8 mouse cellular contexts compared by ENCODE assay signal in the genomic region with DNA sequence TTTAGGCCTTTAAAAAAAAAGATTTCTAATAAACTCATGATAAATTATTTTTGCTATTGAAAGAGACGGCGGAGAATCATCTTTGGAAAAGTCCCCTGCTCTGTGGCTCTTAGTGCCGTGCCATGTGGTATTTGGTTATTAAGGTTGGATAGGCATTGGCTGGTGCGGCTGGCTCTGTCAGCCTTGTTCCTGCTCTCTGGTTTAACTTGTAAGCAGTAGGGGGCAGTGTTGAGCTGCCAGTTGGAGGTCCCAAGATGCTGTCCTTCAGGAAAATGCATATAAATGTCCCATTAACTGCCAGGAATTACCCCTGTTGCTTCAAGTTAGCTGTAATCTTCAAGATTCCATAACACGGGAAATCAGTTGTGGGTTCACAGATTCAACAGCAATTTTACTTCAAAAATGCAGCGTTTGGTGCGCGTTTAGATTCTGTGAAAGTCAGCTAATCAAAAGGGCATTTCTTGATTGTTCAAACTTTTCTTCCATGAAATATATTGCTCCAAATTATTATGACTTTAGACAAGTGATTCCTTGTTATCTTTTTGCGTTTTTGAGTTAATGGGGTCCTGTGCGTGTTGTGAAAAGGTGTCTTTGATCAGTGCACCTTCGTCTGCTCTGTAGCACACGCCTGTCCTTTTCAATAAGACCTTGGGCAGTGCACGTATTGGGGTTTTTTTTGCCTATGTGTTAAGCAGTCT.
DNase-seq lines count a peak whose midpoint lies in the region; ATAC-seq and TF ChIP-seq lines count a peak whose summit lies in the region.

No protein-coding gene starts in this region.

- H3K36me3 ChIP-seq in ES-E14 (ENCODE audit: control insufficient read depth, insufficient read depth, low read length, poor library complexity, severe bottlenecking) = no peaks in the 10 kb centered on the region
- peaks cover 5% of the 10 kb centered on the region; the same call in 1 of the 2 replicates for H3K36me3 ChIP-seq in kidney, embryonic 16.5 days (ENCODE audit: insufficient read depth, low read length)
- no peaks in the 10 kb centered on the region for H3K36me3 ChIP-seq in liver, embryonic 11.5 days (ENCODE audit: control insufficient read depth, insufficient read depth, low read length)

- no peak overlapping the region for H3K27ac ChIP-seq in ES-E14 (ENCODE audit: insufficient read depth, low read depth, low read length, poor library complexity, severe bottlenecking)
- no peak overlapping the region for H3K27ac ChIP-seq in kidney, embryonic 16.5 days (ENCODE audit: low read length)
- H3K27ac ChIP-seq in liver, embryonic 11.5 days (ENCODE audit: low read depth, low read length) = no peak overlapping the region

- peak; percentile 88 for ATAC-seq in frontal cortex, adult (ENCODE audit: low TSS enrichment)
- ATAC-seq in kidney, embryonic 16.5 days (ENCODE audit: low FRiP score, low TSS enrichment) = peak; percentile 57; the same call in 1 of the 2 replicates
- ATAC-seq in liver, embryonic 11.5 days (replicated peaks; ENCODE audit: low FRiP score) = no peak
- ATAC-seq in inflammation-experienced regulatory T-cells, adult 6 months = no peak

- no peak overlapping the region for H3K4me2 ChIP-seq in kidney, embryonic 16.5 days (replicated peaks; ENCODE audit: low read depth, low read length)
- no peak overlapping the region for H3K4me2 ChIP-seq in liver, embryonic 11.5 days

- H3K9me3 ChIP-seq in ES-E14 (ENCODE audit: control insufficient read depth, insufficient read depth, low read depth, low read length) = no peaks in the 10 kb centered on the region
- H3K9me3 ChIP-seq in kidney, embryonic 16.5 days (ENCODE audit: low read length) = no peaks in the 10 kb centered on the region
- no peaks in the 10 kb centered on the region for H3K9me3 ChIP-seq in liver, embryonic 11.5 days (ENCODE audit: control insufficient read depth, low read length)

- peak; percentile 83 for DNase-seq in 3T3-L1 (ENCODE audit: low read depth, low spot score)
- DNase-seq in ES-E14 (ENCODE audit: low read depth, low spot score) = peak; percentile 51
- peak; percentile 61 for DNase-seq in cerebellum, adult 11-12 months
- DNase-seq in liver, embryonic 11.5 days (ENCODE audit: low spot score) = peak; percentile 38
- DNase-seq in retina, adult 2 months (ENCODE audit: low read depth, low spot score) = peak; percentile 40

- H3K4me1 ChIP-seq in ES-E14 (ENCODE audit: control insufficient read depth in 2 of 2, insufficient read depth in 2 of 2, low read length in 2 of 2, poor library complexity in 1 of 2) = no peaks in the 10 kb centered on the region
- peaks cover 26% of the 10 kb centered on the region for H3K4me1 ChIP-seq in kidney, embryonic 16.5 days (ENCODE audit: insufficient read depth, low read length)
- H3K4me1 ChIP-seq in liver, embryonic 11.5 days (replicated peaks; ENCODE audit: control insufficient read depth, insufficient read depth, low read length) = no peaks in the 10 kb centered on the region; the same call in none of the 2 replicates

- H3K4me3 ChIP-seq in ES-E14 (ENCODE audit: insufficient read depth in 1 of 2, low read depth in 1 of 2, low read length in 2 of 2, poor library complexity in 1 of 2, severe bottlenecking in 1 of 2) = no peak overlapping the region
- no peak overlapping the region for H3K4me3 ChIP-seq in kidney, embryonic 16.5 days (ENCODE audit: low read length)
- H3K4me3 ChIP-seq in liver, embryonic 11.5 days (ENCODE audit: low read depth, low read length) = no peak overlapping the region

- H3K9ac ChIP-seq in ES-E14 (ENCODE audit: insufficient read depth, low read depth, low read length, poor library complexity, severe bottlenecking) = no peak overlapping the region
- H3K9ac ChIP-seq in kidney, embryonic 16.5 days (replicated peaks; ENCODE audit: low read length) = no peak overlapping the region
- no peak overlapping the region for H3K9ac ChIP-seq in liver, embryonic 11.5 days (ENCODE audit: low read depth, low read length)

- 58% methylated on average over 13 of the region's 13 CpGs for whole genome bisulfite sequencing in kidney, embryonic 16.5 days
- WGBS in liver, embryonic 11.5 days = 57% methylated on average over 13 of the region's 13 CpGs

- in situ Hi-C loops in ES-E14 (cut with MboI; ENCODE audit: low sequenced_read_pairs in 2 of 2, unreplicated experiment in 2 of 2) = no loop called here

- no peaks in the 10 kb centered on the region for H3K27me3 ChIP-seq in kidney, embryonic 16.5 days (ENCODE audit: insufficient read depth, low read length)
- H3K27me3 ChIP-seq in liver, embryonic 11.5 days (replicated peaks; ENCODE audit: control insufficient read depth, insufficient read depth, low read length) = no peaks in the 10 kb centered on the region

TF ChIP-seq in ES-E14, 5 proteins besides CTCF, POLR2A, EP300 and RAD21:
- TF ChIP-seq ZC3H11A (IDR thresholded peaks at IDR 0.05; ENCODE audit: borderline replicate concordance, low read depth, low read length) (peak; percentile 69), HCFC1 (IDR thresholded peaks at IDR 0.05; ENCODE audit: borderline replicate concordance, insufficient read depth, low read length) (no peak)

Comparison
In these comparisons a context has a peak if more than half of its experiments do, and no peak if none do; other contexts are left out.
1. ATAC-seq: peak in frontal cortex, adult (single experiment) and kidney, embryonic 16.5 days (single experiment); none in liver, embryonic 11.5 days (single experiment) and inflammation-experienced regulatory T-cells, adult 6 months (single experiment).
2. Peak in every context shown above with its lines, with median percentiles within 50 percentile points of each other: DNase-seq.